Mouse (Mus musculus): ENCODE data around the gene Pth2.

GRCm38 (mm10) chr7:45190186-45190585 lies 9.4 kb downstream of the Pth2 start:
- no peak for TF ChIP-seq CTCF (IDR thresholded peaks at IDR 0.05; ENCODE audit: low read depth, low read length)
- TF ChIP-seq POLR2A (IDR thresholded peaks at IDR 0.05; ENCODE audit: extremely low read depth, insufficient read depth, low read length), result no peak
